Mouse (Mus musculus) embryonic facial prominence, embryonic 11.5 days (tissue): ENCODE results near the gene Cmpk1. TPM values are rescaled to one million over a fixed set of nuclear protein-coding genes. Genes with fewer than 3 reads are reported as not detected.

Source experiments
- polyA plus RNA-seq: library from polyadenylated mRNA; unstranded; fragments of >200 nt; fragmentation: Nextera tagmentation; extraction: Ambion mirVana; gene quantifications from 2 replicates; pipeline ENCODE4 v1.2.1, GENCODE M21; 2014

Cmpk1 gene
- polyA plus RNA-seq, 1 experiment from 2014 or later: 132 TPM

Other genes with a start within 250 kb of the Cmpk1 start
- not detected in 2 replicates for gene Gm12830, start 165.5 kb downstream of the Cmpk1 start, polyA plus RNA-seq
- 2.7 and 3.6 TPM in 2 replicates for gene Foxd2, start 78.4 kb downstream of the Cmpk1 start, polyA plus RNA-seq
- 1.1 and 3.1 TPM in 2 replicates for gene Foxe3, start 61.2 kb downstream of the Cmpk1 start, polyA plus RNA-seq
- 23.1 and 25.1 TPM in 2 replicates for gene Stil, start 12.9 kb upstream of the Cmpk1 start, polyA plus RNA-seq
- gene Tal1, start 69.2 kb upstream of the Cmpk1 start, polyA plus RNA-seq: 4.8 and 5.3 TPM in 2 replicates
- 11.3 and 13.1 TPM in 2 replicates for gene Pdzk1ip1, start 101.5 kb upstream of the Cmpk1 start, polyA plus RNA-seq
- 0.42 and 0.50 TPM in 2 replicates for gene Cyp4x1, start 147.0 kb upstream of the Cmpk1 start, polyA plus RNA-seq